Mouse (Mus musculus): ENCODE data around the gene Treml2. TPM values are rescaled to one million over a fixed set of nuclear protein-coding genes. Genes with fewer than 3 reads are reported as not detected.
A peak's percentile ranks its signal among the peaks of the same experiment; 100 is the strongest.

Gene Treml2
- total and polyA plus RNA-seq, 3 experiments: 15.6 to 84.3 (median 63.4) TPM

DNA sequence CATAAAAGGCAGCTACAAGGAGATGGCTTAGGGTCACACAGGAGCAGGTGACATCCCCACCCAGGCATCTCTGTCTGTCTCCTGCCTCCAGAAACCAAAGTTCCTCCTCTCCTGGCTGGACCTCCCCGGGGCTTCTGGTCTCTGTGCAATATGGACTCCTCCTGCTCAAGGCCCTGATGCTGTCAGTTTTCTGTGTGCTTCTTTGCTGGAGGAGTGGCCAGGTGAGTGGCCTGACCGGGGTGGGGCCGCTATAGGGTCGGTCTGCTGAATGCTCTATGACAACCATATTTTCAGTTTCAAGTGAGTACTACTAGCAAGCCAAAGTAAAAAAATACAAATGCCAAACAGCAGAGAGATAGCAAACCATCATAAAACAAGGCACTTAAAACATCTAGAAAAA, 26.7 kb upstream of the Treml2 start:
- peaks cover 7% of the 10 kb centered on the region for H3K36me3 ChIP-seq (replicated peaks)
- peak overlapping the region; percentile 67; the same call in 1 of the 2 replicates for H3K4me3 ChIP-seq (ENCODE audit: low read depth, low read length)
- peak; percentile 35 for ATAC-seq (ENCODE audit: extremely low read depth, insufficient number of reproducible peaks, low FRiP score, poor library complexity, severe bottlenecking)
- H3K9me3 ChIP-seq (replicated peaks): no peaks in the 10 kb centered on the region
- no peak for TF ChIP-seq TAL1 (conservative IDR thresholded peaks at IDR 0.05; ENCODE audit: low read depth, low read length)
- TF ChIP-seq GATA1 (IDR thresholded peaks at IDR 0.05; ENCODE audit: borderline replicate concordance, low read length): no peak
- no peak for TF ChIP-seq GATA2 (IDR thresholded peaks at IDR 0.05; ENCODE audit: borderline replicate concordance, low read depth, low read length)
- peak; percentile 34 for DNase-seq (ENCODE audit: low spot score)
- H3K27me3 ChIP-seq (ENCODE audit: insufficient read depth, low read length): no peaks in the 10 kb centered on the region
- peaks cover 69% of the 10 kb centered on the region for H3K4me1 ChIP-seq (ENCODE audit: insufficient read depth, low read depth, low read length)

DNA sequence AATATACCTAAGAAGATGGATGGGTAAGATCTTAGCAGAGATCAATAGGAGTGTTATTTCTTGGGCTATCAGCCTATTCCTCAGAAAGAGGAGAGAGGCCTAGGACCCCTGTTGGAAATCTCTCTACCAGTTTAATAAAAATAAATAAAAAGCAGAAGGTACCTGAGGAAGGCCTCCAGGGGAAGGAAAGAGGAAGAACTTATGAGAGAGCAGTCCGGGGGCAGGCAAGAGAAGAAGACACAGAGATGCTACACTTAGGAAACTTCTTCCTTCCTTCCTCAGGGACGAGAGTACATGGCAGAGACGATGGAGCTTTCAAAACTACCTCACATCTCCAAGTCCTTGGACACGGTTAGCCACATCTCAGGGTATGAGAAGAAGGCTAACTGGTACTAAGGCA, 25.2 kb upstream of the Treml2 start:
- Histone ChIP-seq H3K4me1 (ENCODE audit: insufficient read depth, low read depth, low read length) (peaks cover 71% of the 10 kb centered on the region), H3K36me3 (replicated peaks) (peaks cover 6% of the 10 kb centered on the region)
- DNase-seq (ENCODE audit: low spot score): no peak

DNA sequence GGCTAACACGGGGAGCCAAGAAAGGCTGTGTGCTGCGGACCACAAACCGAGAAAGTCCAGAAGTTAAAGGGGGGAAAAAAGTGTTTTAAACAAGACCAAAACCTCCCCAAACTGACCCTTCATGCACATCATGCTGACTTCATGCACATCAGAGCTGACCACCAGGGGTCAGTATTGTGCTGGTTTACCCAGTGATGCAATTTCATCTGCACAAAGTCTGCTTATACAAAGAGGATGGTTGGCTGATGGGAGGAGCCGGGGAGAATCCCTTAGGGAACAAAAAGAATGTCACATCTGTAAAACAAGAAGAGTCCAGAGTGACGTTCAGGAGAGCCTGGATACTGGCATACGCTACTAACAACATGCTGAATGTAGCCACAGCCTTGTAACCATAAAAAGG, 24.4 kb upstream of the Treml2 start:
- no peak overlapping the region for H3K4me3 ChIP-seq (ENCODE audit: low read depth, low read length)
- no peaks in the 10 kb centered on the region for H3K9me3 ChIP-seq (replicated peaks)
- no peaks in the 10 kb centered on the region for H3K27me3 ChIP-seq (ENCODE audit: insufficient read depth, low read length)
- H3K36me3 ChIP-seq (replicated peaks): no peaks in the 10 kb centered on the region
- peak; percentile 92 for TF ChIP-seq CTCF (IDR thresholded peaks at IDR 0.05; ENCODE audit: low read depth, low read length)
- no peak for TF ChIP-seq POLR2AphosphoS5 (IDR thresholded peaks at IDR 0.05; ENCODE audit: insufficient replicate concordance, low read depth, low read length)
- peak; percentile 60 for DNase-seq (ENCODE audit: low spot score)
- H3K4me1 ChIP-seq (ENCODE audit: insufficient read depth, low read depth, low read length): peaks cover 71% of the 10 kb centered on the region
- no peak for ATAC-seq (ENCODE audit: extremely low read depth, insufficient number of reproducible peaks, low FRiP score, poor library complexity, severe bottlenecking)

More for the DNA sequence above, 25.2 kb upstream of the Treml2 start:
- no peak for ATAC-seq (ENCODE audit: extremely low read depth, insufficient number of reproducible peaks, low FRiP score, poor library complexity, severe bottlenecking)
- no peaks in the 10 kb centered on the region for H3K27me3 ChIP-seq (ENCODE audit: insufficient read depth, low read length)
- TF ChIP-seq GATA1 (IDR thresholded peaks at IDR 0.05; ENCODE audit: borderline replicate concordance, low read length): no peak
- no peak for TF ChIP-seq TAL1 (conservative IDR thresholded peaks at IDR 0.05; ENCODE audit: low read depth, low read length)
- no peak for TF ChIP-seq CTCF (IDR thresholded peaks at IDR 0.05; ENCODE audit: low read depth, low read length)
- TF ChIP-seq POLR2AphosphoS5 (IDR thresholded peaks at IDR 0.05; ENCODE audit: insufficient replicate concordance, low read depth, low read length): no peak
- no peak for TF ChIP-seq GATA2 (IDR thresholded peaks at IDR 0.05; ENCODE audit: borderline replicate concordance, low read depth, low read length)
- H3K9me3 ChIP-seq (replicated peaks): no peaks in the 10 kb centered on the region
- H3K4me3 ChIP-seq (ENCODE audit: low read depth, low read length): no peak overlapping the region; the same call in 1 of the 2 replicates

DNA sequence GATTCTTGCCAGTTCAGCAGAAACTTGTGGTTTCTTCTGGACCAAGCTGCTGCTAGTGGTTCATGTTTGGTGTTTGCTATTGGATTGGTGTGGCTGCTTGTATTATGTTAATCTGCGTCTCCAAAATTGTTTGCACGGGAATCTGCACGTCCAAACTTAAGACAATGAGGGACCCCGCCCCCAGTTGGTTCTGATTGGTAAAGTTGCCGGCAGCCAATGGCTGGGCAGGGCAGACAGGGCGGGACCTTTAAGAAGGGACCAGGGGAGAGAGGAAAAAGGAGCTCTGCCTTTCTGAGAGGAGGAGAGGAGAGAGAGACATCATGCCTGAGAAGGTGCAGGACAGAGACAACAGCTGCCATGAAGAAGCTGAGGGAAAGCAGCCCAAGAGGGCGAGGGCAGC, 23.6 kb upstream of the Treml2 start:
- no peak for TF ChIP-seq POLR2AphosphoS5 (IDR thresholded peaks at IDR 0.05; ENCODE audit: insufficient replicate concordance, low read depth, low read length)
- no peak for TF ChIP-seq TAL1 (conservative IDR thresholded peaks at IDR 0.05; ENCODE audit: low read depth, low read length)
- no peak for TF ChIP-seq GATA2 (IDR thresholded peaks at IDR 0.05; ENCODE audit: borderline replicate concordance, low read depth, low read length)
- TF ChIP-seq CTCF (IDR thresholded peaks at IDR 0.05; ENCODE audit: low read depth, low read length): no peak
- no peak for TF ChIP-seq GATA1 (IDR thresholded peaks at IDR 0.05; ENCODE audit: borderline replicate concordance, low read length)
- H3K4me1 ChIP-seq (ENCODE audit: insufficient read depth, low read depth, low read length): peaks cover 73% of the 10 kb centered on the region

DNA sequence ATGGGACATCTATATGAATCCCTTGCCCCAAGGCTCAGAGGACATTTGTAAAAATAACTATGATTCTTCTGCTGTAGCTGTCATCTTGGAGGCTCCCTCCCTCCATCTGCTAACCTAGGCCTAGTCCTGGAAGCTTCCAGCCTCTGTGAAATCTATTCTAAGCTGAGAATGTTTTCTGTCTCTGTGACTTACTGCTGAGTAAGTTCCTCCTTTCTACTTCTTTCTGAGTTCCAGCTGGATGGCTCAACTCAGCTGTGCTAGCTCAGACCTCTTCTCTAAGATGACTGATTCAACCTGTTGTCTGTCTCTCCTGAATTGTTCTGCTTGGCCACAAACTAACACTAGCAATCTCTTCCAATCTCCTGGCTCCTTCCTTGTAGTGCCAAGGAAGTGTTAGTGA, 20.9 kb upstream of the Treml2 start:
- Histone ChIP-seq H3K27me3 (ENCODE audit: insufficient read depth, low read length) (no peaks in the 10 kb centered on the region), H3K9me3 (replicated peaks) (no peaks in the 10 kb centered on the region), H3K4me3 (ENCODE audit: low read depth, low read length) (no peak overlapping the region), H3K36me3 (replicated peaks) (no peaks in the 10 kb centered on the region), H3K4me1 (ENCODE audit: insufficient read depth, low read depth, low read length) (peaks cover 71% of the 10 kb centered on the region)
- TF ChIP-seq GATA1 (IDR thresholded peaks at IDR 0.05; ENCODE audit: borderline replicate concordance, low read length) (no peak), TAL1 (conservative IDR thresholded peaks at IDR 0.05; ENCODE audit: low read depth, low read length) (no peak), POLR2AphosphoS5 (IDR thresholded peaks at IDR 0.05; ENCODE audit: insufficient replicate concordance, low read depth, low read length) (no peak), CTCF (IDR thresholded peaks at IDR 0.05; ENCODE audit: low read depth, low read length) (no peak), GATA2 (IDR thresholded peaks at IDR 0.05; ENCODE audit: borderline replicate concordance, low read depth, low read length) (no peak)
- DNase-seq (ENCODE audit: low spot score) (no peak), ATAC-seq (ENCODE audit: extremely low read depth, insufficient number of reproducible peaks, low FRiP score, poor library complexity, severe bottlenecking) (no peak)

More for the DNA sequence above, 23.6 kb upstream of the Treml2 start:
- Histone ChIP-seq H3K36me3 (replicated peaks) (no peaks in the 10 kb centered on the region), H3K27me3 (ENCODE audit: insufficient read depth, low read length) (no peaks in the 10 kb centered on the region), H3K9me3 (replicated peaks) (no peaks in the 10 kb centered on the region), H3K4me3 (ENCODE audit: low read depth, low read length) (no peak overlapping the region)
- no peak for ATAC-seq (ENCODE audit: extremely low read depth, insufficient number of reproducible peaks, low FRiP score, poor library complexity, severe bottlenecking)
- DNase-seq (ENCODE audit: low spot score): no peak

- H3K4me3 ChIP-seq (ENCODE audit: low read depth, low read length): no peak overlapping the region
- peak; percentile 41 for ATAC-seq (ENCODE audit: extremely low read depth, insufficient number of reproducible peaks, low FRiP score, poor library complexity, severe bottlenecking)
- peaks cover 66% of the 10 kb centered on the region for H3K4me1 ChIP-seq (ENCODE audit: insufficient read depth, low read depth, low read length)
- H3K27me3 ChIP-seq (ENCODE audit: insufficient read depth, low read length): no peaks in the 10 kb centered on the region
- DNase-seq (ENCODE audit: low spot score): no peak
- TF ChIP-seq POLR2AphosphoS5 (IDR thresholded peaks at IDR 0.05; ENCODE audit: insufficient replicate concordance, low read depth, low read length) (no peak), CTCF (IDR thresholded peaks at IDR 0.05; ENCODE audit: low read depth, low read length) (no peak), TAL1 (conservative IDR thresholded peaks at IDR 0.05; ENCODE audit: low read depth, low read length) (no peak; the same call in 1 of the 2 replicates)
- no peaks in the 10 kb centered on the region for H3K36me3 ChIP-seq (replicated peaks)
- H3K9me3 ChIP-seq (replicated peaks): no peaks in the 10 kb centered on the region
Measured at GRCm38 (mm10) chr17:48279002-48279401, 20.3 kb upstream of the Treml2 start.
